Mouse (Mus musculus) embryonic facial prominence, embryonic 15.5 days (tissue): ENCODE data around the gene Cntnap2. TPM values are rescaled to one million over a fixed set of nuclear protein-coding genes. Genes with fewer than 3 reads are reported as not detected.

ENCODE experiments used
- ATAC-seq: fragments of 200-750 bp; cut with Nextera tagmentation; 2 replicates; pipeline ENCODE4 v1.8.0; 2017; ENCODE audit warnings: low read depth, moderate TSS enrichment; ENCODE audit not compliant: insufficient number of reproducible peaks, low FRiP score, low TSS enrichment
- H3K27ac ChIP-seq: fragments of 300-500 bp; sonication (generic); replicated peaks from 2 replicates; pipeline ENCODE4 v1.5.1; 2015; ENCODE audit warnings: mild to moderate bottlenecking, inconsistent platforms
- H3K27me3 ChIP-seq: fragments of 300-500 bp; sonication (generic); 2 replicates; pipeline ENCODE4 v1.6.1; 2015; ENCODE audit warnings: inconsistent platforms
- H3K36me3 ChIP-seq: fragments of 300-500 bp; sonication (generic); 2 replicates; pipeline ENCODE4 v1.6.1; 2015; ENCODE audit warnings: mild to moderate bottlenecking, inconsistent platforms
- H3K4me1 ChIP-seq: fragments of 300-500 bp; sonication (generic); 2 replicates; pipeline ENCODE4 v1.6.1; 2015; ENCODE audit warnings: inconsistent platforms
- H3K4me2 ChIP-seq: fragments of 300-500 bp; sonication (generic); replicated peaks from 2 replicates; pipeline ENCODE4 v1.6.1; 2015; ENCODE audit warnings: mild to moderate bottlenecking, inconsistent platforms
- H3K4me3 ChIP-seq: fragments of 300-500 bp; sonication (generic); replicated peaks from 2 replicates; pipeline ENCODE4 v1.5.1; 2015; ENCODE audit warnings: mild to moderate bottlenecking, inconsistent platforms
- H3K9ac ChIP-seq: fragments of 300-500 bp; sonication (generic); 2 replicates; pipeline ENCODE4 v1.6.1; 2015; ENCODE audit warnings: inconsistent platforms
- H3K9me3 ChIP-seq: fragments of 300-500 bp; sonication (generic); replicated peaks from 2 replicates; pipeline ENCODE4 v1.6.1; 2016; ENCODE audit warnings: inconsistent platforms
- WGBS: fragments of 180-500 bp; shearing (Covaris S2); methylation state at CpG from one replicate; pipeline ENCODE4 v1.1.7; 2015; 5-methylcytosine and 5-hydroxymethylcytosine counted together
- polyA plus RNA-seq: library from polyadenylated mRNA; unstranded; fragments of >200 nt; fragmentation: Nextera tagmentation; extraction: Ambion mirVana; gene quantifications from 2 replicates; pipeline ENCODE4 v1.2.1, GENCODE M21; 2015

Cntnap2 gene
- polyA plus RNA-seq, 1 experiment from 2014 or later = 1.5 TPM

DNA sequence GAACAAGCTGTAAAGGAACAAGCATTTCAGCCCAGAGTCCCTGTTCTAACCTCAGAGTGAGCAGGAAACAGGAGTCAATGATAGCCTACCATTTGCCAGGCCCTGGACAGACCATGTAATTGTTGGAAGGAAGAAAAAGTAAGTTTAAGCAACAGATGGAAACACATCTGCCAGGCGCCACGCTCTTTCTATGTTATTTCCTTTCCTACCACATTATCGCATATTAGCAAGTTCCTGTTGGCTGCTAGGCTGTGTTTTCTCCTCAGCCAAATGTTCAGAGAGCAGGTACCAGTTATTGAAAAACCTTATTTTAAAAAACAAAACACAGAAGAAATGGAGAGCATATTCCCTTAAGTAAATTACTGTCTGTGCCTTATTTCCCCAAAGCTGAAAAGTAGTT is 1646.8 kb downstream of the Cntnap2 start:
- H3K9me3 ChIP-seq = no peaks in the 10 kb centered on the region
- H3K4me2 ChIP-seq = no peak overlapping the region
- WGBS = 72% methylated on average over 3 of the region's 3 CpGs
- no peaks in the 10 kb centered on the region for H3K36me3 ChIP-seq
- H3K9ac ChIP-seq = no peak overlapping the region
- ATAC-seq = no peak
- H3K4me1 ChIP-seq = no peaks in the 10 kb centered on the region
- no peak overlapping the region for H3K27ac ChIP-seq
- H3K4me3 ChIP-seq = no peak overlapping the region
- H3K27me3 ChIP-seq = no peaks in the 10 kb centered on the region

DNA sequence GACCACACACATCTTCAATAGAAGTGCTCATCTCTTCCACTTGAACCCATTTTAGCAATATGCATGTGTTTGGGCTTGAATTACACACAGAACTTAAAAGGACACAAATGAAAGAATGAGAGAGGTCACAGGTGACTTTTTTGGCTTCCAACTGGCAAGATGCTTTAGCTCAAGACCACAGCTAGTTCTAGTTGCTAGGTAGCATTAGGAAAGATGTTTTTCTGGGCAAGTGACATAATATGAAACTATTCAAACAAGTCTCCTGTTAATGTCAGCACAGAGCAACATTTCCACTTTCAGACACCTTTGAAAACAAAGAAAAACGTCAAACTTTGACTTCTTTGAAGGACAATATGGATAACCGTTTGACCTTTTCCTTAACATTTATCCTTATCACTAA is 1657.4 kb downstream of the Cntnap2 start:
- H3K36me3 ChIP-seq = no peaks in the 10 kb centered on the region
- H3K9ac ChIP-seq = no peak overlapping the region
- H3K4me3 ChIP-seq = no peak overlapping the region
- no peaks in the 10 kb centered on the region for H3K9me3 ChIP-seq
- no peak overlapping the region for H3K27ac ChIP-seq
- 77% methylated on average over 2 of the region's 2 CpGs for whole genome bisulfite sequencing
- H3K4me1 ChIP-seq = no peaks in the 10 kb centered on the region
- H3K4me2 ChIP-seq = no peak overlapping the region
- no peaks in the 10 kb centered on the region for H3K27me3 ChIP-seq
- no peak for ATAC-seq

DNA sequence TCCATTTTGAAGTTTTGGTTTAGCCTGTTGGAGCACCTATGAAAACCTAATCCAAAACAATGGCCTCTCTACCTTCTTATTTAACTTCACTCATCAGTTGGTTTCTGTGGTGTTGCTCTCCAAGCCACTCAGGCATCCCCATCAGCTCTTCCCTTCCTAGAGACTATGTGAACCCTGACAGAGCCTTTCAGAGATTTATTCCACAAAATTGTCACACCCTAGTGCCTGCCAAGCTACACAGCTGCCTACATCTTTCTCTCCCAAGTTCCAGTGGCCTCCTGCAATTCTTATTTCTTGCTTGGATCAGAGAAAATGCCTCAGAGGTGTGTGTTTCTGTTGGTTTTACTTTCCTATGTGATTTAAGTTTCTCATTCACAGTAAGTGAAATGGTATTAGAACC is 1674.6 kb downstream of the Cntnap2 start:
- Histone ChIP-seq H3K36me3 (no peaks in the 10 kb centered on the region), H3K9me3 (no peaks in the 10 kb centered on the region), H3K27me3 (no peaks in the 10 kb centered on the region), H3K4me3 (no peak overlapping the region), H3K4me1 (no peaks in the 10 kb centered on the region), H3K9ac (no peak overlapping the region), H3K27ac (no peak overlapping the region), H3K4me2 (no peak overlapping the region)
- no peak for ATAC-seq

DNA sequence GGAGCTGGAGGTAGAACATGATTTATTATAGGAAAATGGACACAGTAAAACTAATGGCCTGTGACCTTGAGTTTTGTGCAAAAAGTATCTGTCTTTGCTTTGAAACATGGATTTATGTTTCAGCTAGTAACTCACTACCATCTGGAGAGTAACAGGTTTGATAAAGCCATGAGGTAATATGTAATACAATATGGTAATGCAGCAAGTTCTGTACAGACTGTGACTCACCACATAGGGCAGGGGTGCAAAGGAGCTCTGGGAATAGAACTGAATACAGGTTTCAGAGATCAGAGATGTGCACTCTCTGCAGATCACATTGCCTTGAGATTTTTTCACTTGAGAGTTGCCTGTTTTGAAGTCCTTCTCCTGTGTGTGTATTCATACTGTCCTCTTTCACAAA is 1689.3 kb downstream of the Cntnap2 start:
- Histone ChIP-seq H3K4me3 (no peak overlapping the region), H3K9me3 (no peaks in the 10 kb centered on the region), H3K4me1 (no peaks in the 10 kb centered on the region), H3K27ac (no peak overlapping the region), H3K36me3 (no peaks in the 10 kb centered on the region), H3K27me3 (no peaks in the 10 kb centered on the region), H3K4me2 (no peak overlapping the region), H3K9ac (no peak overlapping the region)
- no peak for ATAC-seq

DNA sequence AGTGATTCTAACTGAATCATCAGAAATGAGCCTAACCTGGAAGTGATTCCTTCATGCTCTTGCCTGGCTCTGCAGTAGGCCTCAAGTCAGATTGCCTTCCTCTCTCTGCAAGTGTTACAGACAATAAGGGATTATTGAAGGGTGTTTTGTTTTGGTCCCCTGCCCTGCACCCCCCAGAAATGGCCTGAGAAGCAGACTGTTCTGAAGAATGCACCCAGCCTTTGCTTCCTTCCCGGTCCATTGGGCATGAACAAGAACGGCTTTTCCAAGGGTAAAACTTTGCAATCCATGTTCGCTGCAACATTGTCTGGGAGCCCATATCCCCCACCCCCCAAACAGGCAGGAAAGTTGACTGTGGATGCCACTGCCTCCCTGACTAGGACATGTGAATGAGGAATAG is 1704.3 kb downstream of the Cntnap2 start:
- no peak for ATAC-seq
- H3K9ac ChIP-seq = no peak overlapping the region
- H3K9me3 ChIP-seq = no peaks in the 10 kb centered on the region
- H3K36me3 ChIP-seq = no peaks in the 10 kb centered on the region
- 45% methylated on average over 3 of the region's 3 CpGs for WGBS
- no peak overlapping the region for H3K27ac ChIP-seq
- H3K4me1 ChIP-seq = no peaks in the 10 kb centered on the region
- no peak overlapping the region for H3K4me2 ChIP-seq
- H3K27me3 ChIP-seq = no peaks in the 10 kb centered on the region
- no peak overlapping the region for H3K4me3 ChIP-seq

DNA sequence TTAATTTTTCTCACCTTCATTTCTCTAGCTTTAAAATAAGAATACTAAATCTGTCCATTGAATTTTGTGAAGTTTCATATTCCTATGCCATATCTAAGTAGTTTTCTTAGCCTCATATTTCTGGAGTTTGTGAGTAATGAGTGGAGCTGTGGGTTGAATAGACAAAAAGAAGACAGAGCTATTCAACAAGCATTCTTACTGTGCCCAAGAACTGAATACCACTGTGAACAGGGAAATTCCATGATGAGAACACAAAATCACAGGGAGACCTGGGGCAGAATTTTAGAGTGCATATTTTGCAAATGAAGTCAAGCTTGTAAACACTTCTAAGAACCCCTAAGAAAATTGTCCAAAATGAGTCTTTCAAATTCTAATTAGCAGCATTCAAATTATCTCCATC is 1715.4 kb downstream of the Cntnap2 start:
- ATAC-seq = no peak
- Histone ChIP-seq H3K4me2 (no peak overlapping the region), H3K9me3 (no peaks in the 10 kb centered on the region), H3K9ac (no peak overlapping the region), H3K4me1 (no peaks in the 10 kb centered on the region), H3K27me3 (no peaks in the 10 kb centered on the region), H3K4me3 (no peak overlapping the region), H3K27ac (no peak overlapping the region), H3K36me3 (no peaks in the 10 kb centered on the region)

DNA sequence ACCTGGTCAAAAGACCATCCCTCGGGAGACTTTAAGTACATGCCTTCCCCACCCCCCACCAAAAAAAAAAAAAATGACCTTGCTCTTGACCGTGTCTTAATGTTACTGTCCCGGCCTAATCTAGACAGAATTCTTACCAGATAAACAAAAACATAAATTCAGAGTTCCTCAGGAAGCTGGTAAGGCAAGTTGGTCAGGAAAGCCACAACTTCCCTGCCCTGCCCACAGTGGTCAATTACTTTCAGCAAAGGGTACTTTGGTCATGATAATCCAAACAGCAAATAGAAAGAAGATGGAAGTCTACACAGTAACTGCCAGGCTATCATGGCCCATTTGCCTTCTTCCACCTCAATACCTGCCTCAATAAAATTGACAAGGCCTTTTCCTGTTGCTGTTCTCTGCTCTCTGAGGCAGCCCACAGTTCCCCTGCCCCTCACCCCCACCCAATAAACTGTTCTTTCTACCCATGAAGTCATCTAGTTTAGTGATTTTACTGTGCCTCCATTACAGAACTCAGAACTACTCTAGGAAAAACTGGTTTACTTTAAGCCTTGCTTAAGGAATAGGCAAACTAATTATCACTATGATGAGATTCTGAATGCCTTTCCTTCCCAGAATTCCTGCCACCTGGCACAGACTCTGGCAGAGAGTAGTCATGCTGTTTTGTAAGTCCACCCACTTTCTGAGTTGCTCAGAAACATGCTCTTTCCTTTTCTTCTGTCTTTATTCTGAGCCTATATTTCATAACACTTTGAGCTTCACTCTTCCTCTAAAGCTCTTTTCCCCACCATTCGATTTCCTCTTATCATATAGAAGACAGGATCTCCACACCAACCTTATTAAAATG is 1743.3 kb downstream of the Cntnap2 start:
- ATAC-seq = no peak
- Histone ChIP-seq H3K27me3 (no peaks in the 10 kb centered on the region), H3K27ac (no peak overlapping the region), H3K9ac (no peak overlapping the region), H3K4me3 (no peak overlapping the region), H3K36me3 (no peaks in the 10 kb centered on the region), H3K4me2 (no peak overlapping the region), H3K9me3 (no peaks in the 10 kb centered on the region), H3K4me1 (no peaks in the 10 kb centered on the region)
- 77% methylated on average over 4 of the region's 4 CpGs for WGBS

DNA sequence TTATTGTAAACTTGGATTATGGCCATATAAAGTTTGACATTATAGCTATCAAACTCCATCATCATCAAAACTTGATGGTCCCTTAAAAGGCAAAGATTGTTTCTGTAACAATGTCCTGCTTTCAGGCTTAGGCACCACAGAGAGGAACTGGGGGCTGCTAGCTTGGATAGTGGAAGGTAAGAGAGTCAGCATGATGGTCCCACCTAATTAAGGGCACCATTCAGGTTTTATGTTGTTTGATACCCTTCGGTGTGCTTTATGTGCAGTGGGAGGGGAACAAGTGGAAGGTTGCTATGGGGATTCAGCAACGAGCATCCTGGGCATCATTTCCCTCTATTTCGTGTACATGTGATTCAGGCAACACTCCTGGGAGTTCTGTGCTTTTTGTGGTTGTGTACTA is 1797.5 kb downstream of the Cntnap2 start:
- no peak overlapping the region for H3K27ac ChIP-seq
- no peaks in the 10 kb centered on the region for H3K4me1 ChIP-seq
- no peak overlapping the region for H3K9ac ChIP-seq
- H3K9me3 ChIP-seq = no peaks in the 10 kb centered on the region
- no peaks in the 10 kb centered on the region for H3K27me3 ChIP-seq
- no peaks in the 10 kb centered on the region for H3K36me3 ChIP-seq
- 74% methylated on average over 3 of the region's 3 CpGs for WGBS
- H3K4me3 ChIP-seq = no peak overlapping the region
- no peak for ATAC-seq
- no peak overlapping the region for H3K4me2 ChIP-seq

DNA sequence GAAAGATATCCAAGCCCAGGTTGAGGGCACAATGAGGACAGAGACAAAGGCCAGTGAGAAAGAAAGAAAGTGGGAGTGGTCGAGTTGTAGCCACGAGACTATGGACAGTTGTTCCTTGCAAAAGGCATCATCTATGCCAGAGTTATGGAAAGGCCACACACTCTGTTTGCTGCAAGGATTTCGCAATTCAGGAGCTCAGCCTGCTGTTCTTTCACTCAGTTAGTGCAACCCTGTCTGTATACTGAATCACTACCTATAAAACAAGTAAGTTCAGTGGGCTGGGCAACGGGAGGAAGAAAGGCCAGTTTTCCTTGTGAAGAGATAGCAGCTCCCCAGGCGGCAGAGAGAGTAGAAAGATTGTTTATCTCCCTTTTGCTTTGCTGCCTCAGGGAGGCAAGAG is 1801.9 kb downstream of the Cntnap2 start:
- Histone ChIP-seq H3K4me3 (no peak overlapping the region), H3K9me3 (no peaks in the 10 kb centered on the region), H3K27me3 (no peaks in the 10 kb centered on the region), H3K4me1 (no peaks in the 10 kb centered on the region), H3K27ac (no peak overlapping the region), H3K4me2 (no peak overlapping the region), H3K36me3 (no peaks in the 10 kb centered on the region), H3K9ac (no peak overlapping the region)
- WGBS = 20% methylated on average over 5 of the region's 5 CpGs
- ATAC-seq = no peak

DNA sequence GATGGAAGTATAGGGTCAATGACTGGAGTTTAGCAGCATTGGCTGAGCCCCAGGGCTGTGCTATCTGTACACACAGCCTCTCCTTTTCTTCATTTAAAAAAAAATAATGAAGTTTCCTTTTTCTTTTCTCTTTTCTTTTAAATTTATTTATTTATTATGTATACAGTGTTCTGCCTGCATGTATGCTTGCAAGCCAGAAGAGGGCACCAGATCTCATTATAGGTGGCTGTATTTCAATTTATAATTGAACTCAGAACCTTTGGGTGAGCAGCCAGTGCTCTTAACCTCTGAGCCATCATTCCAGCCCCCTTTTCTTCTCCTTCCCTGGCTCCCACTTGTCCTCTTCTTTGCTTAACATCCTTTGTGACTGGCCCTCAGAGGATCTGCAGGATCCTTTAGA is 1807.2 kb downstream of the Cntnap2 start:
- H3K4me3 ChIP-seq = no peak overlapping the region
- no peak overlapping the region for H3K27ac ChIP-seq
- H3K9me3 ChIP-seq = no peaks in the 10 kb centered on the region
- no peak overlapping the region for H3K4me2 ChIP-seq
- H3K36me3 ChIP-seq = no peaks in the 10 kb centered on the region
- no peaks in the 10 kb centered on the region for H3K27me3 ChIP-seq
- ATAC-seq = no peak
- H3K9ac ChIP-seq = no peak overlapping the region
- no peaks in the 10 kb centered on the region for H3K4me1 ChIP-seq

DNA sequence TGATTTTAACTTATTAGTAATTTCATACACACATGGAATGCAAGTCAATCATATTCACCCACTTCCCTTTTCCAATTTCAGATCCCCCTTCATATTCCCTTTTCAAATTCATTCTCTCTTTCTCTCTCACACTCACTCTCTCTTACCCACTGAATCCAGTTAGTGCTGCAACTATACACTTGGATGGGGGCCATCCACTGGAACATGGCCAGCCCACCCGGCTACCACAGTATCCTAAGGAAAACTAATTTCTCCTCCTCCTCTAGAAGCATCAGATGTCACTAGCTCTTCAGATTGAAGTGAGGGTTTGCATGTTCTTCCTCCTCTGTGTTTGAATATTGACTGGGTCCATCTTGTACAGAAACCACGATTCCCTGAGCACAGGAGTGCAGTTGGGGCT is 1827.1 kb downstream of the Cntnap2 start:
- H3K27ac ChIP-seq = no peak overlapping the region
- 66% methylated on average over 2 of the region's 2 CpGs for WGBS
- no peaks in the 10 kb centered on the region for H3K9me3 ChIP-seq
- no peak overlapping the region for H3K9ac ChIP-seq
- H3K36me3 ChIP-seq = no peaks in the 10 kb centered on the region
- H3K4me2 ChIP-seq = no peak overlapping the region
- H3K4me3 ChIP-seq = no peak overlapping the region
- no peak for ATAC-seq
- H3K4me1 ChIP-seq = no peaks in the 10 kb centered on the region
- no peaks in the 10 kb centered on the region for H3K27me3 ChIP-seq

DNA sequence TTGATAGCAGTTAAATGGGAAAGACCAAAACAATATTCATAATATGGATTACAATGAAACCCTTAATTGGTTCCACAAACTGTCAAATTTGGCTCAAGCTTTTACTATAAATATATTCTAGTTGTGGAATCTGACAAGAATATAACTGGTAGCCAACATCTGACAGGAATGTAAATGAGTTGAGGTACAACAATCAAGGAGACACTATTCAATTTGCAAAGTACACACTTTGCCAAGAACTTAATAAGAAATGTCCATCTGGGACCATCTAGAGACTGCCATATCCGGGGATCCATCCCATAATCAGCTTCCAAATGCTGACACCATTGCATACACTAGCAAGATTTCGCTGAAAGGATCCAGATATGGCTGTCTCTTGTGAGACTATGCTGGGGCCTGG is 1850.0 kb downstream of the Cntnap2 start:
- Histone ChIP-seq H3K27me3 (no peaks in the 10 kb centered on the region), H3K4me2 (no peak overlapping the region), H3K36me3 (no peaks in the 10 kb centered on the region), H3K4me1 (no peaks in the 10 kb centered on the region), H3K27ac (no peak overlapping the region), H3K9me3 (no peaks in the 10 kb centered on the region), H3K4me3 (no peak overlapping the region), H3K9ac (no peak overlapping the region)
- WGBS = 79% methylated on average over 2 of the region's 2 CpGs
- ATAC-seq = no peak
